Mouse (Mus musculus): ENCODE data around the gene Gm10681. TPM values are rescaled to one million over a fixed set of nuclear protein-coding genes. Genes with fewer than 3 reads are reported as not detected.
"Not testable (repeated sequence)": the region's sequence is repeated elsewhere in the genome, so short reads cannot be mapped to it uniquely, and the experiment has no call there.

Gm10681 gene
- not detected in 2 replicates for polyA plus RNA-seq (2015; fragmentation: Nextera tagmentation; extraction: Ambion mirVana)

DNA sequence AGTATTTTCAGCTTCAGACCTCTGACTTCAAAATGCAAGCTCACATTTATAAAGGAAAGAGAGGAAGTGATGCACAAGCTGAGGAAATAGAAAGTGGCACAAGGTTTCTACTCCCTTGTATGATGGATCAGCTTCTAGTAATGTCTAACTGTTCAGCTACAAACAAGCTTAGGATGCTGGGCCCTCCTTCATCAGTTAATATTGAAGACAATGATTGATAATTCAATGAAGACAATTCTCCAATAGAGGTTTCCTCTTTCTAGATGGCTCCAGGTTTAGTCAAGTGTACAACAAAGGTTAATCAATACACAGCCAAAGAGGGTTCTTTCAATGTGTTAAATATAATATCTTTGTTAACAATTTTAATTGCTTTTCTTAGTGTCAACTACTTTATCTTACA lies at the start of gene Gm10681:
TSS of gene Gm10681 (minus strand) at position 101 of the 400 bp plus-strand sequence.
- Histone ChIP-seq H3K27me3 (ENCODE audit: control insufficient read depth, insufficient read depth, low read depth, low read length) (no peaks in the 10 kb centered on the region), H3K36me3 (ENCODE audit: control insufficient read depth, insufficient read depth, low read length) (no peaks in the 10 kb centered on the region), H3K4me3 (ENCODE audit: low read depth, low read length) (no peak within 1 kb of the TSS), H3K9me3 (replicated peaks; ENCODE audit: control insufficient read depth, low read length, poor library complexity, severe bottlenecking) (no peaks in the 10 kb centered on the region), H3K27ac (ENCODE audit: low read length) (no peak within 1 kb of the TSS), H3K4me1 (ENCODE audit: control insufficient read depth, insufficient read depth, low read length) (no peaks in the 10 kb centered on the region), H3K4me2 (ENCODE audit: low read length) (no peak within 1 kb of the TSS), H3K9ac (ENCODE audit: low read depth, low read length) (no peak within 1 kb of the TSS)
- no peak for ATAC-seq

DNA sequence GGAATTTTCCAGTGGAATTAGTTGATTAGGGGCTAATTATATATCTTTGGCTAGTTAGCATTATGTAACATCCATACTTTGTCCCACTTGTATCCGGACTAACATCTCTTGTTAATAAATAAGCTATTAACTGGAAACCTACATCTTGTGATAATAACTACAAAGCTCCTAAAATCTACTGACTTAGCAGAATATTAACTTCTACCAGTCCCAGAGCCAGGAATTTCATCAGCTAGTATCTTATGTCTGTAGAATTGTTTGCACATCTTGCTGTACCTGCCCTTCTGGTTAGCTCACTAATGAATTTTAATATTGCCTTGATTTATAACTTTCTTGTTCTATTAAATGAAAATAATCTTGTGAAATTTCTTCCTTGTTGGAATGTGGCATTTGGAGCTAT lies 46.5 kb upstream of the Gm10681 start:
- H3K4me3 ChIP-seq (ENCODE audit: low read depth, low read length), result no peak overlapping the region
- no peaks in the 10 kb centered on the region for H3K9me3 ChIP-seq (replicated peaks; ENCODE audit: control insufficient read depth, low read length, poor library complexity, severe bottlenecking)
- no peak overlapping the region for H3K27ac ChIP-seq (ENCODE audit: low read length)
- H3K4me1 ChIP-seq (ENCODE audit: control insufficient read depth, insufficient read depth, low read length), result no peaks in the 10 kb centered on the region
- no peak overlapping the region for H3K9ac ChIP-seq (ENCODE audit: low read depth, low read length)
- no peaks in the 10 kb centered on the region for H3K36me3 ChIP-seq (ENCODE audit: control insufficient read depth, insufficient read depth, low read length)
- no peak for ATAC-seq
- H3K27me3 ChIP-seq (ENCODE audit: control insufficient read depth, insufficient read depth, low read depth, low read length), result no peaks in the 10 kb centered on the region
- no peak overlapping the region for H3K4me2 ChIP-seq (ENCODE audit: low read length)
- 90% methylated on average over 1 of the region's 1 CpGs for WGBS

DNA sequence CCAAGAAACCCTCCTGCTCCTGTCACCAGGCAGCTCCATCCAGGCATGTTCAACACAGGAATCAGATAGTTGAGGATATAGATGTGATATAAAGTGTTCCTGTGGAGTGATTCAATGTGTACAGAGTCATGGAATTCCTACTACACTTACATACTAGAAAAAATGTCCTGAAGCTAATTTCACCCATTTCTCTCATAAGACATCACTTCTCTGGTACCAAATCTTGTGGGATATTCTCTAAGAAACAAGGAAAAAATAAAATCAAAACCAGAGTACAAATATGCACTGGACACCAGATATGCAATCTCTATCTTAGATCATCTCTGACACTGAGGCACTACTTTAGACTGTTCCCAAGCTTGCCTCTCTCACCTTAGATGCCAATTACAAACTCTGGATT lies 41.5 kb upstream of the Gm10681 start, which contains the start of gene Hsd3b5:
TSS of gene Hsd3b5 (minus strand) at position 101 of the 400 bp plus-strand sequence.
- Histone ChIP-seq H3K4me1 (ENCODE audit: control insufficient read depth, insufficient read depth, low read length) (no peaks in the 10 kb centered on the region), H3K27me3 (ENCODE audit: control insufficient read depth, insufficient read depth, low read depth, low read length) (no peaks in the 10 kb centered on the region), H3K9me3 (replicated peaks; ENCODE audit: control insufficient read depth, low read length, poor library complexity, severe bottlenecking) (no peaks in the 10 kb centered on the region), H3K36me3 (ENCODE audit: control insufficient read depth, insufficient read depth, low read length) (no peaks in the 10 kb centered on the region), H3K9ac (ENCODE audit: low read depth, low read length) (no peak within 1 kb of the TSS), H3K4me2 (ENCODE audit: low read length) (no peak within 1 kb of the TSS), H3K4me3 (ENCODE audit: low read depth, low read length) (no peak within 1 kb of the TSS), H3K27ac (ENCODE audit: low read length) (no peak within 1 kb of the TSS)
- no peak for ATAC-seq

DNA sequence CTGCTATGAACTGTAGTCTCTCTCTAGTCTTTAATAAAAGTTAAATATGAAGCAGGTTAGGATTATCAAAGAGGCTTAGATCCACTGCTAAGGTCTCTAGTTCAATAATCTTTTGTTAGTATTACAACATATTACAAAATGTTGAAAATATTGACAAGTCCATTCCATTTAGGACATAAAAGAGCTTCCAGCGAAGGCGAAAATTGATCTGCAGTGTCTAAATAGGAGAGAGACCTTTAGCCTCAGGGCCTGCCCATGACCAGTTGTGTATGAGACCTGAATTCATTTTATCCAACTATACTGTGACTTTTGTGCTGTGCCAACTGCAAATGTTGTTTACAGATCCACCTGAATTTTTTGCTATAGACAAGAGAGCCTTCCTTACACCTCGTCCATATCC lies 41.0 kb upstream of the Gm10681 start:
- no peak for ATAC-seq
- no peak overlapping the region for H3K27ac ChIP-seq (ENCODE audit: low read length)
- 88% methylated on average over 3 of the region's 3 CpGs for WGBS
- H3K4me1 ChIP-seq (ENCODE audit: control insufficient read depth, insufficient read depth, low read length), result no peaks in the 10 kb centered on the region
- no peaks in the 10 kb centered on the region for H3K27me3 ChIP-seq (ENCODE audit: control insufficient read depth, insufficient read depth, low read depth, low read length)
- no peaks in the 10 kb centered on the region for H3K36me3 ChIP-seq (ENCODE audit: control insufficient read depth, insufficient read depth, low read length)
- H3K9me3 ChIP-seq (replicated peaks; ENCODE audit: control insufficient read depth, low read length, poor library complexity, severe bottlenecking), result no peaks in the 10 kb centered on the region
- H3K4me3 ChIP-seq (ENCODE audit: low read depth, low read length), result no peak overlapping the region
- no peak overlapping the region for H3K4me2 ChIP-seq (ENCODE audit: low read length)
- no peak overlapping the region for H3K9ac ChIP-seq (ENCODE audit: low read depth, low read length)

DNA sequence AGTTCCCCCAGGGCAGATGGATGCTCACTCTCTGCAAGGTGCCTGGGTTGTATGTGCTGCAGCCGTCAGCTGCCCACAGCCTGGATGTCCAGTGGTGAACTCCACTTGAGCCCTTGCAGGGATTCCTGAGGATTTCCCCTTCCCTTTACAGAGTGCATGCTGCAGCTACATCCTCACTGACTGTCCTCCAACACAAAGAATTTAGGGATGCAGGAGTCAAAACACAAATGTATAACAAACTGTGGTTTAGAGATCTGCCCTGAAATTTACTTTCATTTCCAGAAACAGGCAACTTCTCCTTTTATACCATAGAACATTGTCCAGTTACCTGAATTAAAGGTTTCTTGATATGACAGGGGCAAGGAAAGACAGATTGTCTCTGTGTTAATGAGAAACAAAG lies 28.2 kb upstream of the Gm10681 start:
- H3K27ac ChIP-seq (ENCODE audit: low read length); H3K36me3 ChIP-seq (ENCODE audit: control insufficient read depth, insufficient read depth, low read length); ATAC-seq; H3K4me2 ChIP-seq (ENCODE audit: low read length); H3K9ac ChIP-seq (ENCODE audit: low read depth, low read length); H3K9me3 ChIP-seq (replicated peaks; ENCODE audit: control insufficient read depth, low read length, poor library complexity, severe bottlenecking); H3K27me3 ChIP-seq (ENCODE audit: control insufficient read depth, insufficient read depth, low read depth, low read length); H3K4me3 ChIP-seq (ENCODE audit: low read depth, low read length); H3K4me1 ChIP-seq (ENCODE audit: control insufficient read depth, insufficient read depth, low read length): not testable (repeated sequence)
- 40% methylated on average over 1 of the region's 1 CpGs for WGBS

DNA sequence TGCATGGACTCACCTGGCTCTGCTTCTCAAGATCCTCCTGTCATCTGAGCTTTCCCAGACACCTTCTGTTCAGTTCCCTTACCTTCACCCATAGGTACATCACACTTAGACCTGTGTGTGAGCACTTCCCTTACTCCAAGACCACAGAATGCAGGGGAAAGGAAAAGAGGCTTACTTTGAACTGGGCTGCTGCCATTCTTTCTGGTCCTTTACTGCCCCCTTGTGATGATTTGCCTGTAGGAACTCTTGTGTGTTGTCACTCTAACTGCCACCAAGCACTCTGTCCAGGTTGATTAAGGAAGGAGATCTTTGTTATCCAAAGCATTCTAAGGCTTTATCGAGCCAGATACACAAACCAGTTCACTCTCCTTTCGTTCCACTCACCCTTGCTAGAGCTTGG lies 27.6 kb upstream of the Gm10681 start:
- H3K9ac ChIP-seq (ENCODE audit: low read depth, low read length); H3K4me3 ChIP-seq (ENCODE audit: low read depth, low read length); H3K9me3 ChIP-seq (replicated peaks; ENCODE audit: control insufficient read depth, low read length, poor library complexity, severe bottlenecking); H3K27ac ChIP-seq (ENCODE audit: low read length); H3K4me1 ChIP-seq (ENCODE audit: control insufficient read depth, insufficient read depth, low read length); H3K27me3 ChIP-seq (ENCODE audit: control insufficient read depth, insufficient read depth, low read depth, low read length); H3K4me2 ChIP-seq (ENCODE audit: low read length); H3K36me3 ChIP-seq (ENCODE audit: control insufficient read depth, insufficient read depth, low read length): not testable (repeated sequence)
- peak; percentile 42; the same call in 1 of the 2 replicates for ATAC-seq
- whole genome bisulfite sequencing, result 23% methylated on average over 2 of the region's 2 CpGs

DNA sequence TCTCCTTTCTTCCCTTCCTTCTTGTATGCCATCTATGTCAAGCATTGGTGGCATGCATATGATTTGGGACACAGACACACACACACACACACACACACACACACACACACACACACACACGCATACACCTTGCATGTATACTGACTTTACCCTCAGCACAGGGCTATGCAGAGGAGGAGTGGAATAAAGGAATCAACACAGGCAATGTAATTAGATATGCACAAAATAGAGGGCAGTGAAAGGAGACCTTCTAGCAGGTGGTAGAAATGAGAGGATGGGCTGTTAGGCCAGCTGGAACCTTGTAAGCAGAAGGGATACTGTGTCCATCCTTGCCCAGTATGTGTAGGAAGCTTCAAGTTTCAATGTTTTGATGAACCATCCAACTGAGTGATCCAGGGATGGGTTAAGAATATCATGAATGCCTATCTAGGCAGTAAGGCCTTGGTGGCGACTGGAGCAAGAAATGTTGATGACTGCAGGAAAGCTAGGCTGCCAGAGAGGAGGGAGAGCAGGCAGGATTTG lies 25.9 kb upstream of the Gm10681 start:
- H3K27me3 ChIP-seq (ENCODE audit: control insufficient read depth, insufficient read depth, low read depth, low read length); H3K27ac ChIP-seq (ENCODE audit: low read length); H3K36me3 ChIP-seq (ENCODE audit: control insufficient read depth, insufficient read depth, low read length); H3K9ac ChIP-seq (ENCODE audit: low read depth, low read length); H3K4me1 ChIP-seq (ENCODE audit: control insufficient read depth, insufficient read depth, low read length); H3K4me3 ChIP-seq (ENCODE audit: low read depth, low read length); H3K4me2 ChIP-seq (ENCODE audit: low read length); H3K9me3 ChIP-seq (replicated peaks; ENCODE audit: control insufficient read depth, low read length, poor library complexity, severe bottlenecking); ATAC-seq: not testable (repeated sequence)
- WGBS, result 76% methylated on average over 2 of the region's 2 CpGs

DNA sequence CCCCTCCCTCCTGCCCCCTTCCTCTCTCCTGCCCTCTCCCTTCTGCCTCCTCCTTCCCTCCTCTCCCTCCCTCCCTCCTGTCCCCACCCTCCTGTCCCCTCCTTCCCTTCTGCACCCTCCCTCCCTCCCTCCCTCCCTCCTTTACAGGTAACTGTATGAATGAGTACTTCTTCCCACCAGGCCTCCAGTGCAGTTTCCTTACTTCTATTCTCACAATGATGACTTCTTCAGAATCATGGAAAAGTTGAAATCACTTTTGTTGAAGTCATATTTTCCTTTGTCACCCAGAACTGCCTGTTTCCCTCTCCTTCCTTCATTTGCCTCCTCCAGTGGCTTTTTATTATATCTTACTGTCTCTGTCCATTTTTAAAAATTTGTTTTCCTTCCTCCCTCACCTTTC lies 25.4 kb upstream of the Gm10681 start:
- no peak for ATAC-seq
- Histone ChIP-seq H3K9ac (ENCODE audit: low read depth, low read length) (no peak overlapping the region), H3K27me3 (ENCODE audit: control insufficient read depth, insufficient read depth, low read depth, low read length) (no peaks in the 10 kb centered on the region)

DNA sequence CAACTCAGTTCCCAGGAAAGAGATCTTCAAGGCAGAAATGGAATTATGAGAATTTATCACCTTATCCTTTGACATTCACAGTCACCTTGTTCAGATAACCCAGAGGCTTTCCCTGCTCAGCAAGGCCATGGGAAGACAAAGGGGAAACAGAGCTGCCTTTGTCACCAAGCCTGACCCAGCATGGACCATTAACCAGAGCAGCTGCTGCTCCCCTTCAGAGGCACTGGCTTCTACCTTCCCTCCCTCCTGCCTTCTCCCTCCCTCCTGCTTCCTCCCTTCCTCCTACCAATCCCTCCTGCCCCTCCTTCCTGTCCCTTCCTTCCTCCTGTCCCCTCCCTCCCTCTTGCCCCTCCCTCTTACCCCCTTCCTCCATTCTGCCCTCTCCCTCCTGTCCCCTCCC lies 24.9 kb upstream of the Gm10681 start:
- not testable (repeated sequence) for H3K27me3 ChIP-seq (ENCODE audit: control insufficient read depth, insufficient read depth, low read depth, low read length); H3K9ac ChIP-seq (ENCODE audit: low read depth, low read length); H3K36me3 ChIP-seq (ENCODE audit: control insufficient read depth, insufficient read depth, low read length); ATAC-seq; H3K4me3 ChIP-seq (ENCODE audit: low read depth, low read length); H3K4me2 ChIP-seq (ENCODE audit: low read length); H3K9me3 ChIP-seq (replicated peaks; ENCODE audit: control insufficient read depth, low read length, poor library complexity, severe bottlenecking); H3K4me1 ChIP-seq (ENCODE audit: control insufficient read depth, insufficient read depth, low read length); H3K27ac ChIP-seq (ENCODE audit: low read length)

More for the DNA sequence above, 25.4 kb upstream of the Gm10681 start:
- H3K4me3 ChIP-seq (ENCODE audit: low read depth, low read length), result no peak overlapping the region
- no peaks in the 10 kb centered on the region for H3K9me3 ChIP-seq (replicated peaks; ENCODE audit: control insufficient read depth, low read length, poor library complexity, severe bottlenecking)
- no peak overlapping the region for H3K27ac ChIP-seq (ENCODE audit: low read length)
- no peaks in the 10 kb centered on the region for H3K4me1 ChIP-seq (ENCODE audit: control insufficient read depth, insufficient read depth, low read length)
- no peak overlapping the region for H3K4me2 ChIP-seq (ENCODE audit: low read length)
- no peaks in the 10 kb centered on the region for H3K36me3 ChIP-seq (ENCODE audit: control insufficient read depth, insufficient read depth, low read length)

DNA sequence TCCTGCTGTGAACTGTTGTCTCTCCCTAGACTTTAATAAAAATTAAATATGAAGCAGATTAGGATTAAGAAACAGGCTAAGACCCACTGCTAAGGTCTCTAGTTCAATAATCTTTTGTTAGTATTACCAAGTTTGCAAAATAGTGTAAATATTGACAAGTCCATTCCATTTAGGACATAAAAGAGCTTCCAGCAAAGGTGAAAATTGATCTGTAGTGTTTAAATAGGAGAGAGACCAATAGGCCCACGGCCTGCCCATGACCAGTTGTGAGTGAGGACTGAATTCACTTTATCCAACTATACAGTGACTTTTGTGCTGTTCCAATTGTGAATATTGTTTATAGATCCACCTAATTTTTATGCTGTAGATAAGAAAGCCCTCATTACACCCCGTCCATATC lies 886 bp downstream of the Gm10681 start:
- H3K4me2 ChIP-seq (ENCODE audit: low read length), result no peak overlapping the region
- no peak overlapping the region for H3K9ac ChIP-seq (ENCODE audit: low read depth, low read length)
- H3K27me3 ChIP-seq (ENCODE audit: control insufficient read depth, insufficient read depth, low read depth, low read length), result no peaks in the 10 kb centered on the region
- no peak for ATAC-seq
- H3K9me3 ChIP-seq (replicated peaks; ENCODE audit: control insufficient read depth, low read length, poor library complexity, severe bottlenecking), result no peaks in the 10 kb centered on the region
- no peaks in the 10 kb centered on the region for H3K36me3 ChIP-seq (ENCODE audit: control insufficient read depth, insufficient read depth, low read length)
- 89% methylated on average over 2 of the region's 2 CpGs for WGBS
- no peak overlapping the region for H3K4me3 ChIP-seq (ENCODE audit: low read depth, low read length)
- no peak overlapping the region for H3K27ac ChIP-seq (ENCODE audit: low read length)
- H3K4me1 ChIP-seq (ENCODE audit: control insufficient read depth, insufficient read depth, low read length), result no peaks in the 10 kb centered on the region
